Mouse (Mus musculus) neural tube, embryonic 12.5 days (tissue): Measurements from ENCODE around the gene Nutf2. TPM values are rescaled to one million over a fixed set of nuclear protein-coding genes. Genes with fewer than 3 reads are reported as not detected.

Experiments
- ATAC-seq: fragments of 200-750 bp; cut with Nextera tagmentation; 2 replicates; pipeline ENCODE4 v1.8.0; 2017; ENCODE audit warnings: low read depth, mild to moderate bottlenecking, moderate TSS enrichment, moderate library complexity; ENCODE audit not compliant: low FRiP score
- H3K27ac ChIP-seq: fragments of 300-500 bp; sonication (generic); 2 replicates; pipeline ENCODE4 v1.5.1; 2016
- H3K27me3 ChIP-seq: fragments of 300-500 bp; sonication (generic); replicated peaks from 2 replicates; pipeline ENCODE4 v1.6.1; 2016; ENCODE audit warnings: mild to moderate bottlenecking
- H3K36me3 ChIP-seq: fragments of 300-500 bp; sonication (generic); 2 replicates; pipeline ENCODE4 v1.6.1; 2016; ENCODE audit warnings: mild to moderate bottlenecking
- H3K4me1 ChIP-seq: fragments of 300-500 bp; sonication (generic); 2 replicates; pipeline ENCODE4 v1.6.1; 2016
- H3K4me2 ChIP-seq: fragments of 300-500 bp; sonication (generic); replicated peaks from 2 replicates; pipeline ENCODE4 v1.6.1; 2016; ENCODE audit warnings: mild to moderate bottlenecking
- H3K4me3 ChIP-seq: fragments of 300-500 bp; sonication (generic); 2 replicates; pipeline ENCODE4 v1.5.1; 2016
- H3K9ac ChIP-seq: fragments of 300-500 bp; sonication (generic); 2 replicates; pipeline ENCODE4 v1.6.1; 2016; ENCODE audit warnings: mild to moderate bottlenecking
- H3K9me3 ChIP-seq: fragments of 300-500 bp; sonication (generic); 2 replicates; pipeline ENCODE4 v1.6.1; 2016; ENCODE audit warnings: mild to moderate bottlenecking
- WGBS: fragments of 180-500 bp; shearing (Covaris S2); methylation state at CpG from one replicate; pipeline ENCODE4 v1.1.7; 2016; 5-methylcytosine and 5-hydroxymethylcytosine counted together
- polyA plus RNA-seq: library from polyadenylated mRNA; unstranded; fragments of >200 nt; fragmentation: Nextera tagmentation; extraction: Ambion mirVana; gene quantifications from 2 replicates; pipeline ENCODE4 v1.2.1, GENCODE M21; 2016

Gene Nutf2
- polyA plus RNA-seq, 1 experiment from 2014 or later, result 238 TPM

DNA sequence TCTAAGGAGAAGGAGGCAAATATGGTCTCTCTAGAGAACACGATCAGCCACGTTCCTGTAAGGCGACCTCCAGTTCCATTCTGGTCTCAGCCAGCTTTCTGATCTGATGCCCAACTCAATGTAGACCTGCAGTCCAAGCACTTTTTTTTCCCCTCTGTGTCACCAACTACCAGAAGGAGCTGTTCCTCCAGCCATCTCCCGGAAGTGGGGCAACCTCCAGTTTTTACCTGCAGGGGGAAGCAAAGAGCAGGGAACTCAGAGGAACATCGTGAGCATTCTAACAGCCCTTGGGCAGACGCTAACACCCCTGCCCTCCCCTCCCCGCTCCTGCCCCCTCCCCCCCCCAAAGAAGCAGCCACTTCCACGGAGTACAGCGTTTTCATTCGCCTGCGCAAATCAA is 25.1 kb upstream of the Nutf2 start:
- H3K4me1 ChIP-seq, result no peaks in the 10 kb centered on the region
- H3K27ac ChIP-seq, result no peak overlapping the region
- no peak overlapping the region for H3K9ac ChIP-seq
- no peak overlapping the region for H3K4me3 ChIP-seq
- no peak overlapping the region for H3K4me2 ChIP-seq
- H3K36me3 ChIP-seq, result no peaks in the 10 kb centered on the region
- no peaks in the 10 kb centered on the region for H3K9me3 ChIP-seq
- no peak for ATAC-seq
- no peaks in the 10 kb centered on the region for H3K27me3 ChIP-seq
- WGBS, result 29% methylated on average over 11 of the region's 11 CpGs

DNA sequence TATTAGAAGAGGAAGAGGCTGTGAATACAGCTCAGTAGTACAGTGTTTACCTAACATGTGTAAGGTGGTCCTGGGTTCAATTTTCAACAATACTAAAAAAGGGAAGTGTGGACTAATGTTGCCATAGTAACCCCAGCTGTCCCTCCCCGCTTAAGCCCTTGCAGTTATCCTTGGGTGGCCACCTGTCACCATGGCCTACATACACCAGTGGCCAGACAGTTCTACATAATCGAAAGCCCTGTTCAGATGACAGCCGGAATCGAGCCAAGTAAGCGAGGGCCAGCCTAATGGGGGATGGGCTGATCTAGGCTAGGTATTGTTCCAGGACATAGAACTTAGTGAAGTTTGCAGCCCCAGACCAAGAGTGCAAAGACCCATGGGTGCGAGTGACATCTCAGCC is 23.4 kb upstream of the Nutf2 start:
- no peaks in the 10 kb centered on the region for H3K27me3 ChIP-seq
- no peak overlapping the region for H3K27ac ChIP-seq
- 85% methylated on average over 6 of the region's 6 CpGs for WGBS
- no peak overlapping the region for H3K4me3 ChIP-seq
- no peaks in the 10 kb centered on the region for H3K9me3 ChIP-seq
- no peak for ATAC-seq
- H3K4me1 ChIP-seq, result no peaks in the 10 kb centered on the region
- no peak overlapping the region for H3K4me2 ChIP-seq
- peaks cover 8% of the 10 kb centered on the region for H3K36me3 ChIP-seq
- no peak overlapping the region for H3K9ac ChIP-seq

DNA sequence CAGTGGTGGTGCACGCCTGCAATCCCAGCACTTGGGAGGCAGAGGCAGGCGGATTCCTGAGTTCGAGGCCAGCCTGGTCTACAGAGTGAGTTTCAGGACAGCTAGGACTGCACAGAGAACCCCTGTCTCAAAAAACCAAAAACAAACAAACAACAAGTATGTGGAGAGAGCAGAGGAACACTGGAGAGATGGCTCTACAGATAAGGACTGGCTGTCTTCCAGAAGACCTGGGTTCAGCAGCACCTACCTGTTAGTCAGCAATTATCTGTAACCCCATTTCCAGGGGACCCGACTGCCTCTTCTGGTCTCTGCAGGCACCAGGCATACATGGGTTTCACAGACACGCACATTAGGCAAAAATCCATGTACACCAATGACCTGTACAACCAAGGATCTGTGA is 21.2 kb upstream of the Nutf2 start:
- H3K36me3 ChIP-seq, result peaks cover 16% of the 10 kb centered on the region
- H3K4me3 ChIP-seq, result no peak overlapping the region
- H3K9me3 ChIP-seq, result no peaks in the 10 kb centered on the region
- H3K4me1 ChIP-seq, result no peaks in the 10 kb centered on the region
- H3K27ac ChIP-seq, result no peak overlapping the region
- H3K9ac ChIP-seq, result no peak overlapping the region
- no peaks in the 10 kb centered on the region for H3K27me3 ChIP-seq
- no peak for ATAC-seq
- WGBS, result 95% methylated on average over 5 of the region's 5 CpGs
- H3K4me2 ChIP-seq, result no peak overlapping the region

GRCm38 (mm10) chr8:105846678-105847077 is 13.7 kb upstream of the Nutf2 start:
- Histone ChIP-seq H3K36me3 (peaks cover 60% of the 10 kb centered on the region), H3K27me3 (no peaks in the 10 kb centered on the region)
- WGBS, result 93% methylated on average over 11 of the region's 11 CpGs

GRCm38 (mm10) chr8:105850014-105850413 is 10.4 kb upstream of the Nutf2 start:
- Histone ChIP-seq H3K4me2 (peak overlapping the region; percentile 47; the same call in 1 of the 2 replicates), H3K9me3 (no peaks in the 10 kb centered on the region), H3K4me1 (peaks cover 7% of the 10 kb centered on the region), H3K27me3 (no peaks in the 10 kb centered on the region), H3K27ac (no peak overlapping the region), H3K36me3 (peaks cover 43% of the 10 kb centered on the region), H3K4me3 (no peak overlapping the region), H3K9ac (no peak overlapping the region)
- WGBS, result 84% methylated on average over 4 of the region's 4 CpGs
- ATAC-seq, result no peak

More at GRCm38 (mm10) chr8:105846678-105847077, 13.7 kb upstream of the Nutf2 start:
- ATAC-seq, result no peak
- Histone ChIP-seq H3K4me1 (peaks cover 7% of the 10 kb centered on the region), H3K4me2 (no peak overlapping the region), H3K4me3 (no peak overlapping the region), H3K27ac (no peak overlapping the region), H3K9ac (0 out of 2 replicates have a peak overlapping the region, but pooled peaks have one; percentile 6), H3K9me3 (no peaks in the 10 kb centered on the region)

DNA sequence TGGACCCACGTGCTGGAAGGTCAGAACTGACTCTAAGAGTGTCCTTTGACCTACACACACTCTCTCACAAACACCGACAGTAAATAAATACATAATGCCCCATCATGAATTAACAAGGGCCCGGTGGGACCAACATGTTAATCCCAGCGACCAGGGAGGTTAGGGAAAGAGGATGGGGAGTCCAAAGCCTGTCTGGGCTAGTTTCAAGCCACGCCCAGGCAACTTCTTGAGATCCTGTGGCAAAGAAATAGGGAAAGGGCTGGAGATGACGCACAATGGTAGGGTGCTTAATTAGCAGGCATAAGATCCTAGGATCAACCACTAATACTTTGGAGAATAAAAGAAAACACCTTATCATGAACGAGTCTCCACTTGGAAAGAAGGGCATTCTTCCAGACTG is 9.8 kb upstream of the Nutf2 start:
- H3K4me3 ChIP-seq, result 0 out of 2 replicates have a peak overlapping the region, but pooled peaks have one; percentile 10

DNA sequence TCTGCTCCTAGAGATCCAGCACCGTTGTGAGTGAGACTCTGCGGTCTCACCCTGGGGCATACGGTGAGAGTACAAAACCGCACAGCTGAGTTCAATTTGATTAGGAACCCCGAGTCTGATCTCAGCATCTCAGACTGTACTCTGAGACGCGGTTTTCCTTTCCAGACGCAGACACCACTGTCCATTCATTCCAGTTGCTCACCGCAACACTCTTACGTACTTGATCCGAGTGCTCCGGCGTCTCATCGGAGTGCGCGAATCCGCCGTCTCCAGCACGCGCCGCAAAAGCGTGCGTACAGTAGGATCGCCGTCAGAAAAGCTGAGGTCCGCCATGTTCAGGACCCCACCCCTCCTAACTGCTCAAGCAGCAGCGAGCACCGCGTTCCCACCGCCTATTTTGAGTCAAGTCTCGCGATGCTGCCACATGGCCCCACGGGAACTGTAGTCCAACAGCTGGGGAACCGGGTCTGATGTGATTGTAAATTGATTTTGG is 8.7 kb upstream of the Nutf2 start:
- H3K36me3 ChIP-seq, result peaks cover 26% of the 10 kb centered on the region
- peak overlapping the region; percentile 79 for H3K4me2 ChIP-seq
- peak overlapping the region; percentile 65 for H3K4me3 ChIP-seq
- peak overlapping the region; percentile 72 for H3K9ac ChIP-seq
- H3K27me3 ChIP-seq, result no peaks in the 10 kb centered on the region
- peak; percentile 49 for ATAC-seq
- H3K4me1 ChIP-seq, result peaks cover 20% of the 10 kb centered on the region
- H3K9me3 ChIP-seq, result no peaks in the 10 kb centered on the region
- H3K27ac ChIP-seq, result no peak overlapping the region
- WGBS, result under 1% methylated on average over 34 of the region's 34 CpGs

More for the DNA sequence above, 9.8 kb upstream of the Nutf2 start:
- peaks cover 9% of the 10 kb centered on the region for H3K4me1 ChIP-seq
- no peaks in the 10 kb centered on the region for H3K27me3 ChIP-seq
- H3K36me3 ChIP-seq, result peaks cover 37% of the 10 kb centered on the region
- H3K9me3 ChIP-seq, result no peaks in the 10 kb centered on the region
- H3K4me2 ChIP-seq, result peak overlapping the region; percentile 47
- ATAC-seq, result no peak
- H3K9ac ChIP-seq, result no peak overlapping the region
- 80% methylated on average over 7 of the region's 7 CpGs for WGBS
- H3K27ac ChIP-seq, result no peak overlapping the region

DNA sequence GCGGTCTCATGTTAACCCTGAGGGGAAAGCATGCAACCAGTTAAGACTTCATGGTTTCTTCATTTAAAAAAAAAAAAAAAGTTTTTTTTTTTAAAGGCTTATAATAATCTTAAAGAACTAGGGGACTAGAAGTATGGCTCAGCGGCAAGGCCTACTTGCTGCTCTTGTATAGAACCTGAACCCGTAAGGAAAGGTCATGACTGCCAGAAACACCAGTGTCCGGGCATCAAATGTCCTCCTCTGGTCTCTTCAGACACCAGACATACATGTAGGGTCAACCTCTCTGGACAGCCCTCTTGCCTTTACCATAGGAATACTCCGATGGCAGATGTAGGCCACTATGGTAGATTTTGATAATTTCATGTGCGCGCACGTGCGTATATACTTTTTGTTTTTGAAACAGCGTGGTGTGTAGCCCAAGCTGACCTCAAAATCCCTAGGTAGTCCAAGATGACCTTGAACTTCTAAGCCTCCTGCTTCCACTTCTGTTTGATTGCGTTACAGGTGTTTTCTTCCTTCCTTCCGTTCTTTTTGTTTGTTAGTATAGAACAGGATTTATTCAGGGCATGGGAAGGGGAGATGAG is 8.1 kb upstream of the Nutf2 start:
- Histone ChIP-seq H3K27me3 (no peaks in the 10 kb centered on the region), H3K4me1 (peaks cover 24% of the 10 kb centered on the region), H3K4me3 (no peak overlapping the region), H3K4me2 (peak overlapping the region; percentile 79; the same call in 1 of the 2 replicates), H3K9ac (no peak overlapping the region), H3K9me3 (no peaks in the 10 kb centered on the region), H3K36me3 (peaks cover 21% of the 10 kb centered on the region), H3K27ac (no peak overlapping the region)
- WGBS, result 84% methylated on average over 12 of the region's 12 CpGs
- ATAC-seq, result no peak

- no peaks in the 10 kb centered on the region for H3K9me3 ChIP-seq
Measured at GRCm38 (mm10) chr8:105853178-105853577, 7.2 kb upstream of the Nutf2 start, which contains the start of gene Cenpt. Gene Cenpt (minus strand): TSS chr8:105853278.

DNA sequence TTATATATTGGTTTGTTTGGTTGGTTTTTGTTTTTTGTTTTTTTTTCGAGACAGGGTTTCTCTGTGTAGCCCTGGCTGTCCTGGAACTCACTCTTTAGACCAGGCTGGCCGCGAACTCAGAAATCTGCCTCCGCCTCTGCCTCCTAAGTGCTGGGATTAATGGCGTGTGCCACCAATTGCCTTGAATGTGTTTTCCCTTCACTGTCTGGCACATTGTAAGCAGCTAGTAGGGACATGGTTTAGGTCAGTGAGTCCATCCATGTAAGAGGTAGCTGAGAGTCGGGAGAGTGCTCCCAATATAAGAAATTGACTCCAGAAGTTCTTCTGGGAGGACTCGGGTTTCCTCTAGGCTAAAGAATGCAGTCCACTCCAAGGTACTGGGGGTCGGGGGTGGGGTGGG is 6.1 kb upstream of the Nutf2 start:
- Histone ChIP-seq H3K27me3 (no peaks in the 10 kb centered on the region), H3K4me1 (peaks cover 38% of the 10 kb centered on the region), H3K9ac (peak overlapping the region; percentile 85; the same call in 1 of the 2 replicates), H3K4me2 (peak overlapping the region; percentile 95), H3K9me3 (no peaks in the 10 kb centered on the region), H3K4me3 (peak overlapping the region; percentile 80), H3K27ac (no peak overlapping the region), H3K36me3 (peaks cover 10% of the 10 kb centered on the region)
- 25% methylated on average over 8 of the region's 8 CpGs for WGBS
- no peak; the same call in 1 of the 2 replicates for ATAC-seq

More at GRCm38 (mm10) chr8:105853178-105853577, 7.2 kb upstream of the Nutf2 start, which contains the start of gene Cenpt:
- H3K4me3 ChIP-seq, result no peak within 1 kb of the TSS
- no peak within 1 kb of the TSS for H3K27ac ChIP-seq
- no peak within 1 kb of the TSS for H3K9ac ChIP-seq
- H3K4me1 ChIP-seq, result peaks cover 33% of the 10 kb centered on the region
- peaks cover 14% of the 10 kb centered on the region for H3K36me3 ChIP-seq
- ATAC-seq, result no peak
- no peak within 1 kb of the TSS for H3K4me2 ChIP-seq
- no peaks in the 10 kb centered on the region for H3K27me3 ChIP-seq
- 94% methylated on average over 3 of the region's 3 CpGs for whole genome bisulfite sequencing

DNA sequence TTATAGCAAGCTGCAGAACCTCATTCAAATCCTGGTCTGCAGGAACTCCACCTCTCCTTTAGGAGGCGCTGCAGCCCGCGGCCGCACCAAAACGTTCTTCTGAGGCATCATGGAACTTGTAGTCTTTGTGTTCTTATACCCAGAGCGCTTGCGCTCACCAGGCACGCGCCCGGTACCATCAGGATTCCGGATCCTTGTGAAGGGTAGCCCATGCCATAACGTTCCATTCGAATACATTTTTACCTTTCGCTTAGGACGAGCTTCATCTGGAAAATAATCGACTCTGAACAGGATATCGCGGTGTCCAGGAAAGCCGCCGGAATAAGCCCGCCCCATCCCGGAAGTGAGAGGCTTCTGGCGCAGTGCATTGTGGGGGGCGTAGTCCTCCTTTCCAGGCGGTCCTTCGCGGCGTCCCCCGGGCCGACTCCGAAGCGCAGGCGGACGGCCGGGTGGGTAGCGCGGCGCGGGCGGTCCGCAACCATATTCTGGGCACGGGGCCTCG is 5.6 kb upstream of the Nutf2 start, which contains the start of gene Thap11:
TSS of gene Thap11 (plus strand) at position 418 of the 502 bp plus-strand sequence.
- peaks cover 42% of the 10 kb centered on the region for H3K4me1 ChIP-seq
- peak within 1 kb of the TSS; percentile 78 for H3K27ac ChIP-seq
- H3K36me3 ChIP-seq, result peaks cover 7% of the 10 kb centered on the region; the same call in 1 of the 2 replicates
- peak within 1 kb of the TSS; percentile 85 for H3K9ac ChIP-seq
- H3K4me2 ChIP-seq, result peak within 1 kb of the TSS; percentile 95
- WGBS, result under 1% methylated on average over 43 of the region's 43 CpGs
- peak; percentile 95 for ATAC-seq
- no peaks in the 10 kb centered on the region for H3K9me3 ChIP-seq
- no peaks in the 10 kb centered on the region for H3K27me3 ChIP-seq
- peak within 1 kb of the TSS; percentile 80 for H3K4me3 ChIP-seq

DNA sequence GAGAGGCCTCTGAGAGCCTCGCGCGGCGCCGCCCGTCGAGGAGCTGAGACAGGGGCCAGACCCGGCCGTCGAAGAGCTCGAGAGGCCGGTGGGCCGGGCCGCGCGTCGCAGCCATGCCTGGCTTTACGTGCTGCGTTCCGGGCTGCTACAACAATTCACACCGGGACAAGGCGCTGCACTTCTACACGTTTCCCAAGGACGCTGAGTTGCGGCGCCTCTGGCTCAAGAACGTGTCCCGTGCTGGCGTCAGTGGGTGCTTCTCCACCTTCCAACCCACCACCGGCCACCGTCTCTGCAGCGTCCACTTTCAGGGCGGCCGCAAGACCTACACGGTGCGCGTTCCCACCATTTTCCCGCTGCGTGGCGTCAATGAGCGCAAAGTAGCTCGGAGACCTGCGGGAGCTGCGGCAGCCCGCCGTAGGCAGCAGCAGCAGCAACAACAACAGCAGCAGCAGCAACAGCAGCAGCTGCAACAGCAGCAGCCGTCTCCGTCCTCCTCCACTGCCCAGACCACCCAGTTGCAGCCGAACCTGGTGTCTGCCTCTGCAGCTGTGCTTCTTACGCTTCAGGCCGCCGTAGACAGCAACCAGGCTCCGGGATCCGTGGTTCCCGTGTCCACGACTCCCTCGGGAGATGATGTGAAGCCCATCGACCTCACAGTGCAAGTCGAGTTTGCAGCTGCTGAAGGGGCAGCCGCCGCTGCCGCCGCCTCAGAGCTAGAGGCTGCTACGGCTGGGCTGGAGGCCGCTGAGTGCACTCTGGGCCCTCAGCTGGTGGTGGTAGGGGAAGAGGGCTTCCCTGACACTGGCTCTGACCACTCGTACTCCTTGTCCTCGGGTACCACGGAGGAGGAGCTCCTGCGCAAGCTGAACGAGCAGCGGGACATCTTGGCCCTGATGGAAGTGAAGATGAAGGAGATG is 4.9 kb upstream of the Nutf2 start:
- Histone ChIP-seq H3K27ac (peak overlapping the region; percentile 78), H3K9me3 (no peaks in the 10 kb centered on the region), H3K4me1 (peaks cover 42% of the 10 kb centered on the region), H3K27me3 (no peaks in the 10 kb centered on the region), H3K4me2 (peak overlapping the region; percentile 95), H3K36me3 (peaks cover 7% of the 10 kb centered on the region; the same call in 1 of the 2 replicates), H3K4me3 (peak overlapping the region; percentile 80), H3K9ac (peak overlapping the region; percentile 85)
- ATAC-seq, result peak; percentile 11
- under 1% methylated on average over 71 of the region's 71 CpGs for WGBS
